Mouse (Mus musculus) hematopoietic stem cell, adult 5-6 weeks (primary cell): Measurements from ENCODE around the gene Tmem220. TPM values are rescaled to one million over a fixed set of nuclear protein-coding genes. Genes with fewer than 3 reads are reported as not detected.

Experiments used
- ATAC-seq, 2 experiments: fragments of 125-278 bp in 1 of 2; replicated peaks in 1 of 2; 2 replicates each; pipeline ENCODE4 v1.8.0; 2016 to 2017; ENCODE audit warnings: inconsistent platforms in 2 of 2, mild to moderate bottlenecking in 2 of 2, moderate number of reproducible peaks in 2 of 2, low read depth in 1 of 2, moderate TSS enrichment in 1 of 2; ENCODE audit not compliant: low FRiP score in 2 of 2, poor library complexity in 2 of 2, severe bottlenecking in 2 of 2, insufficient read depth in 1 of 2, low TSS enrichment in 1 of 2
- total RNA-seq: library from RNA; stranded (forward); fragments of 172-1452, 232-1000 nt; gene quantifications from 2 replicates; pipeline ENCODE4 v1.2.3, GENCODE M21; 2017

Gene Tmem220
- total RNA-seq, 1 experiment from 2014 or later, result 2.0 TPM

- no peak for ATAC-seq
These were observed 20.0 kb downstream of the Tmem220 start for GRCm38 (mm10) chr11:67044959-67045358.

DNA sequence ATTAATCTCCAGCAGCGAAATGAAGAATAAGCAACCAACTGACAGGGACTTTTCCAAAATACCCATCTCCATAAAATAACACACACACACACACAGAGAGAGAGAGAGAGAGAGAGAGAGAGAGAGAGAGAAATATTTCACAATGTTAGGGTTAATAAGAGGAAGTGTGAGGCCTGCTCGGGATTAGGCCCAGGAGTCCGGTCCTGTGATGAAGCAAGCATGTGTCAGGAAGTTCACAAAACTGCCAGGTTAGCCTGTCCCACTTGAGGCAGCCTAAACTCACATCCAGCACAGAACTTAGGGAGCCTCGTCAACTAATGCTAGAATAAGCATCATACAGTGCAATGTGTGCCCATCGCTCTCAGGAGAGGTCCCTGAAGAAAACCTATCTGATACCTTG is 22.2 kb downstream of the Tmem220 start:
- peak; percentile 51 to 56; a peak in 2 of 4 replicates for ATAC-seq

- ATAC-seq, result no peak
These were observed 23.5 kb downstream of the Tmem220 start for GRCm38 (mm10) chr11:67048496-67048895.

- no peak for ATAC-seq
These were observed 24.3 kb downstream of the Tmem220 start for GRCm38 (mm10) chr11:67049256-67049655.

GRCm38 (mm10) chr11:67051676-67052320 is 26.8 kb downstream of the Tmem220 start:
- ATAC-seq, result 0 out of 4 replicates have a peak, but pooled peaks of 1 of the 2 experiments have one; percentile 19

DNA sequence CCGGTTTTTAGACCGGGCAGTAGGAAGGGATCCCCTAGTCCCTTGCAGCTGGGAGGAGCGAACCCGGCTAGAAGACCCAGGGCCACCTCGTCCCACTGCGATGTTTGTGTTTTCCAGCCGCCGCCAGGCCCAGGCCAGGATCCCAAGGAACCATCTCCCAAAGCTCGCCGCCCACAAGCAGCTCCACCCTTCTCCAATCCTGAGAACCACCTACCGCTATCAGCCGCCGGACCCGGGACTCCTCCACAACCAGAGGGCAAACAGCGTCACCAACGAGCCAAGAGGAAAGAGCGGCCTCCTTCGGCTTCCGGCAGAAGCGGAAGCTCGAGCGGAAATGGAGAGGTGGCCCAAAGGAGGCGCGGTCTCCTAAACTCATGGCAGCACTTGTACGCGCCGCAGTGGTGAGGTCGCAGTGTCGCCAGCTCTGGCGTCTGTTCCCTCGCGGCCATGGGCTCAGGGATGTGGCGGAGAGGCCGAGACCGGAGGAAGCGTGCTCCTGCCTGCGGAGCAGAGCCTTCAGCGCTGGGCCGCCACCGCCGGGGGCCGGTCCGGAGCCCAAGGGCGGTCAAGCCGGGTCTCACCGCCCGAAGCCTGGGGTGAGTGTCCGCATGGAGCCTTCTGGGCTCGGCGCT is 27.5 kb downstream of the Tmem220 start, which contains the start of the genes Adprm and Sco1:
Gene Adprm, minus strand, starts transcription at position 274 of the 632 bp plus-strand sequence.
Gene Sco1, plus strand, starts transcription at position 350 of the 632 bp plus-strand sequence.
- ATAC-seq, result peak; percentile 99

- ATAC-seq, result no peak
These were observed 29.9 kb downstream of the Tmem220 start for GRCm38 (mm10) chr11:67054754-67055365.

- ATAC-seq, result no peak
These were observed 36.4 kb downstream of the Tmem220 start for GRCm38 (mm10) chr11:67061311-67061710.

GRCm38 (mm10) chr11:67062726-67063125 is 37.8 kb downstream of the Tmem220 start:
- no peak for ATAC-seq

DNA sequence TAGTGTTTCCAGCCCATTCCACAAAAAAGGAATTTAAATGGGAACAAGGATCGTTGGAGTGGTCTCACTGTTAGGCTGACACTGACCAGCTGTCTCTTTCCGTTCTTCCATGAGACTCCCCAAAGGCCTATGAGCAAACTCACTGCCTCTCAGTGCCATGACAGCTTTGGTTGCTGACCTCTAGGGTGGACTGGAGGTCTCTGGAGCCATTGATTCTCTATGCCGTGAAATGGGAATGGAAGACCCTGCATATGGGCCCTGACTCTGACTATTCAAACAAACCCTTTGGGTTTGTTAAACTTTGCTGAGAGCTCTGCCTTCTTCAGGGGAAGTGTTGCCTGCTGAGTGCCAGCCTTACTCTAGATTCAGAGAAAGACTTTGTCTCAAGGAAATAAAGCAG is 42.8 kb downstream of the Tmem220 start:
- ATAC-seq, result no peak

DNA sequence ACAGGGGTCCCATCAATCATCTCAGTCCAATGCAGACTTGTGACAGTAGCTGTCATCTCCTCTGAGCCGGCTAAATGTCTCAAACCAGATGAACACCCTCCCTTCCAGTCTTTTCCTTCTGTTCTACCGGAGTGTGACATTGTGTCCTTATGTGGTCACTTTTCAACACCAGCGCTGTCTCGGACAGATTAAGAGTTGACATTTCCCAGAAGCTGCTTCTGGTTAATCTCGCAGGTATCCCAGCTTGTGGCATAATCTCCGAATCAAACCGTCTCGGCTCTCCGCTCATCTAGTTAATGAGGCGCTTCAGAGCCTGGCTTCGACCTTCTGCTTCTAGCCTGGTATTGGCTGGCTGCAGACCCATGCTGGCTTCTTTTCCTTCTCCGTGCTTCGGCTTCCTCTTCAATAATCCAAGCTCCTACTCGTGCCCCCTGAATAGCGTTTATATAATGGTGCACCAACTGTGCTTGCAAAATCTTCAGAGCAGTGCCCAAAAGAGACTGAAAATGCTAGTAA is 47.7 kb downstream of the Tmem220 start:
- ATAC-seq, result no peak

DNA sequence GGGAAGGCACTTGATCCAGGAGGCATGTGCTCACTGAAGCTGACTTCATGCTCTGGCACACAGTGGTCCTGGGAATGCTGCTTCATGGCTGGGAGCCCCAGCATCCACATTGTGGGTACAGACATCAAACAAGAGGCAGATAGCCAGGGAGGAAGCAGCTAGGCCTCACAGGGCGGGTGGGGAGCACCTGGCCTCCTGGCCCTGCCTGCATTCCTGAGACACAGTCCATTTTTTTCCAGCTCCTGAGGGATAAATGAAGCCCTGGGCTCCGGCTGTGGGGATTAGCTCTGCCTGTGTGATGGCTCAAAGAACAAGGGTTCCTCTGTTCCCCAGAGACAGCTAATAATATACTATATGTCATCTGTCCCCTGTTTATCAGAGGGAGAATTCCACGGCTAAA is 50.1 kb downstream of the Tmem220 start:
- no peak for ATAC-seq

GRCm38 (mm10) chr11:67076781-67077180 is 51.8 kb downstream of the Tmem220 start:
- ATAC-seq, result no peak

GRCm38 (mm10) chr11:67077435-67077834 is 52.5 kb downstream of the Tmem220 start:
- no peak for ATAC-seq

GRCm38 (mm10) chr11:67078000-67078399 is 53.0 kb downstream of the Tmem220 start, which contains the start of gene Myh3:
TSS of gene Myh3 (plus strand) at chr11:67078300.
- ATAC-seq, result no peak

DNA sequence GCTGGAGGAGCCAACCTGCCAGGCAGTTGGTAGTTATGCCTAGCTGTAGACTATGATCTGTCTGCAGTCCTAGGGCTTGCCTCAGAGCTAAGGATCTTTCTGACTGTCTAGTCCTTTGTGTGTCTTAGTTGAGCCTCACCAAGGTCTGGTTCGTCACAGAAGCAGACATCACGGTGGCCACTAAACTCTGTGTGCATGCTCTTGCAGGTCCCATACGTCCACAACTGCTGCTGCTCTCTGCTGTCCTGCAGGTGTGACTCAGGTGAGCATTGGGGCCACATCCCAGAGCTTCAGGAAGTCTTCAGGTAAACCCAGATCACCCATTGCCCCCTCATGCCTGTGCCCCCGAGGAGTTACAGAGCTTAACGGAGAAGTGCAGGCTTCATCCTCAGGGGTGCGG is 53.9 kb downstream of the Tmem220 start:
- ATAC-seq, result no peak

DNA sequence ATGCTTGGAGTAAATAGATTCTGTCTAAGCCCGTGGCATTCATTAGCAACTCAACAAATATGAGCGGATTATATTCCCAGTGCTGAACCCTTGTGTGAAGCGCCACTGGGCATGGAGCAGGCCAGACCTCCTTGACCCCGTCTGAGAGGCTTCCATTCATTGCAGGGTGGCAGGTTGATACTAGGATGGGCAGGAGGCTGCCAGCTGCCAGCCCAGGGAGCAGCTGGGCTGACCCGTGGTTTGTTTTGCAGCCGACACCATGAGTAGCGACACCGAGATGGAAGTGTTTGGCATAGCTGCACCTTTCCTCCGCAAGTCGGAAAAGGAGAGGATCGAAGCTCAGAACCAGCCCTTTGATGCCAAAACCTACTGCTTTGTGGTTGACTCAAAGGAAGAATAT is 54.8 kb downstream of the Tmem220 start:
- no peak for ATAC-seq

DNA sequence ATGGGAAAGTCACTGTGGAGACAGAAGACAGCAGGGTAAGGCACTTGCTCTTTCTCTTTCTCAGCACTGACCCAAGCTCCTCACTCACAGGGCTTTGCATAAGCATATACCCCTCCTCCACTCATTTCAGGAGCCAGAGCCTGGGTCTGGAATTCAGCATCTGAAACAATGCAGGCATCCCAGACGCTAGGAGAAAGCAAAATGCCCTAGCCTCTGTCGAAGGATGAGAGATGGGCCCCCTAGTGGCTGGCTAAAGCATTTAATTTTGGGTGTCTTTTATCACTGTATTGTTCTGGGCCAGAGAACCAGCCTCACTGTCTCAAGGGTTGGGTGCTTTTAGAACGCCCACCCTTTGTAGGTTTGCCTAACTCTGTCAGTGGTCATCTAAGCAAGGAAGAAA is 55.2 kb downstream of the Tmem220 start:
- ATAC-seq, result peak; percentile 72 to 82
